Mouse (Mus musculus): Measurements from ENCODE around the gene Ppt1.
"Not testable (repeated sequence)": the region's sequence is repeated elsewhere in the genome, so short reads cannot be mapped to it uniquely, and the experiment has no call there.

Ppt1 gene

DNA sequence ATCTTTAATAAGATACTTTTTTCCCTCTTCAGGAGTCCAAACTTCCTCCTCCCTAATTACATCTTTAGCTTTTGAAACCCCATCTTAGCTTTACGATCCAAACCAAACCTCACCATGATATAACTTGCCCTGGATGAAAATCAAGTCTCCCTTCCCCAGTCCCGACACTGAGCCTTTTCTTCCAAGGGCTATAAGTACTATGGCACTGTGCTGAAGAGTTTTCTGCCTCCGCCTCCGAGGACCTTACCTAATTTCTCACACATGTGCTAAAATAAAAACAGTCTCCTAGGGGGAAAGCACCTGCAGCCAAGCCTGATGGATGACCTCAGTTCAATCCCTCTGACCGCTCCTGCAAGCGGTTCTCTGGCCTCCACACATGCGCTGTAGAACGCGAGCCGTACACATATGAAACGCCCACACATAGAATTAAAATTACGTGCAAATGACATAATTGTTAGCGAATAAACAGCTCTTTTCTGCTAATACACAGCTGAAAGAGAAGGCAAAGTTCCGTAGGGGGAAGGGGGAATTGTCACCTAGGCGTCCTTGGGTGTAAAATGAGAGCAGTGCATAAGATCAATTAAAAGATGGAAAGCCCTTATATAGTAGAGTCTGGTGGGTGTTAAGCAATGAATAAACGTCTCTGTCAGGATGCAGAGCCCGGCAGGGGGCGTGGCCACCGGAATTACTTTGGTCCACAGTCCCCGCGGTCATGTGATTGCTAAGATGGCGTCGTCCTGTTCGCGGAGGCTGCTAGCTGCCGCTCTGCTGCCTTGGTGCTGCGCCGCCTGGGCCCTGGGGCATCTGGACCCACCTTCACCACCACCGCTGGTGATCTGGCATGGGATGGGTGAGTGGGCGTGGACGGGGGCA is at the start of gene Ppt1:
Gene Ppt1 (plus strand): TSS at position 713 of the 873 bp plus-strand sequence.
- peak; percentile 90 for DNase-seq (ENCODE audit: low read depth, low spot score)
- Histone ChIP-seq H3K27me3 (ENCODE audit: control insufficient read depth, insufficient read depth, low read length, poor library complexity, severe bottlenecking) (no peaks in the 10 kb centered on the region), H3K36me3 (ENCODE audit: control insufficient read depth, insufficient read depth, low read length, poor library complexity, severe bottlenecking) (no peaks in the 10 kb centered on the region)

DNA sequence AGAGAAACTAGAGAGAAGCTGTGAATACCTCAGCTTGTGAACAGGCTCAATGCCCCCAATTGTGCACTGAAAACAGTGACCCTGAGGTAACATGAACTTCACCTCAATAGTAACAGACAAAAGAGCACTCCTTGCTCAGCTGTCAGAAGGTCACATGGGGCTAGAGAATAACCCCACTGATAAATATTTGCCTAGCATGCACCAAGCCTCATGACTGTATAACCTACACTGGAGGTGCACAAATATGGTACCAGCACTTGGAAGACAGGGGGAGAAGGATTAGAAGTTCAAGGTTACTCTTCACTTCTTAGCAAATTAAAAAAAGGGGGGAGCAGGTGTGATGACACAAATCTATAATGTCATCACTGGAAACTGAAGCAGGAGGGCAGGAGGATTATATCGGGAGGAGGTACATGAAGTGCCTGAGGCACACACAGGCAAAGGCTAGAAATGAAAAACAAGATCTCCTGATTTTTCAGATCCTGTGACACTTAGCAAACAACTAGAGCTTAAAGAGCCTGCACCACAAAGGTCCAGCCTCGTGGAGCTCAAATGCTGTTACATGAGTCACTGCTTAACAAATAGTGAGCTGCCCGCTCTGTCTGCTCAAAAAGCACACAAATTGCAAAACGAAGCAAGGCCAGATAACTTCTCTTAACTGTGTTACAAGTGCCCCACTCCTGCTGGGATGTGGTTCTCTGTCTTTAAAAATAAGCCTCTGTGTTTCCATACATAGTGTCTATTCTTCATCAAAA is 46.5 kb upstream of the Ppt1 start:
- DNase-seq (ENCODE audit: low read depth, low spot score) = no peak
- Histone ChIP-seq H3K27me3 (ENCODE audit: control insufficient read depth, insufficient read depth, low read length, poor library complexity, severe bottlenecking) (no peaks in the 10 kb centered on the region), H3K36me3 (ENCODE audit: control insufficient read depth, insufficient read depth, low read length, poor library complexity, severe bottlenecking) (no peaks in the 10 kb centered on the region)

DNA sequence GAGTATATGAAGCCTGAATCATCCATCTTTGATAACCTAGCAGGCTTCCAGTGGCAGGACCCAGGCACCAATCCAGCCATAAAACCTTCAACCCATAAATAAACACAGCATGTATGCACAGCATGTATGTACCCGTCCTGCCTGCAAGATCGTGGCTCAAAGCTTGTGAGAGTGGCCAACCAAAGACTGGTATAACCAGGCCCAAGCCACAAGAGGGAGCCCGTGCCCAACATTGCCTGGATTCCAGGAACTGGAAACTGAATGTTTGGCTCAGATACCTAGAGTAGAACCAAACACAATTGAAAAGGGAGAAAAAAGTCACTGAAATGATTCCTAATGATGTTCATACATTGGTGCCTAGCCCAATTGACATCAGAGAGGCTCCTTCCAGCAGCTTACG is 27.9 kb upstream of the Ppt1 start:
- Histone ChIP-seq H3K27me3 (ENCODE audit: control insufficient read depth, insufficient read depth, low read length, poor library complexity, severe bottlenecking) (no peaks in the 10 kb centered on the region), H3K36me3 (ENCODE audit: control insufficient read depth, insufficient read depth, low read length, poor library complexity, severe bottlenecking) (no peaks in the 10 kb centered on the region)
- DNase-seq (ENCODE audit: low read depth, low spot score) = peak; percentile 83

DNA sequence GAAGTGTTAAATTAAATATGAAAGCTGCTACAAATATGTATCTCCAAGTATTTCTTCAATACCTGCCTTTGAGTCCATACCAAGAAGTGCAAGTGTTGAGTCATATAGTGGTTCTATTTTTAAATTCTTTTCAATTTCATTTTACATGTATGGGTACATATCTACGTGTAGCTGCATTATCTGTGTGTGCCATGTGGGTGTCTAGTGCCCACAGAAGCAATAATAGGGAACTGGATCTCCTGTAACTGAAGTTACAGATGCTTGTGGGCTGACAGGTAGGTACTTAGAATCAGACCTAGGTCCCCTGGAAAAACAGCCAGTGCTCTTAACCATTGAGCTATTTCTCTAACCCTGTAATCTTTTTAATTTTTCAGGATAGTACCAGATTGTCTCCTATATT is 24.9 kb upstream of the Ppt1 start:
- Histone ChIP-seq H3K27me3 (ENCODE audit: control insufficient read depth, insufficient read depth, low read length, poor library complexity, severe bottlenecking) (no peaks in the 10 kb centered on the region), H3K36me3 (ENCODE audit: control insufficient read depth, insufficient read depth, low read length, poor library complexity, severe bottlenecking) (no peaks in the 10 kb centered on the region)
- DNase-seq (ENCODE audit: low read depth, low spot score) = no peak

DNA sequence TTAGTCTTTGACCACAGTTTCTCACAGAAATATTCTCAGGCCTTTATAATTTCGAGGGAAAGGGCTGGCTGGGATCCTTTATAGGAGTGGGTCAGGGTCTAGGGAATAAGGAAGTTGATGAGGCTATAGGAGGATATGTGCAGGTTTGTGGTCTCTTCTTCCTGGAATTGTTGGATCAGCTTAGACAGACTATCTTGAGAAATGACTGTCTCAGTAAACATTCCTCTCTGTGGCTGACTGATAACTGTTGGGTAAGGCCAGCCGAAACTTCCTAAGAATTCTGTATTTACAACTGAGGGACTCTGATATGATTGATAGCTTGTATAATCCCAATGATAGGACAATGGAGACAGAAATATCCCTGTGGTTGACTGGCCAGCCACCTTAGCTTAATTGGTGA is 24.2 kb upstream of the Ppt1 start:
- no peak for DNase-seq (ENCODE audit: low read depth, low spot score)
- Histone ChIP-seq H3K36me3 (ENCODE audit: control insufficient read depth, insufficient read depth, low read length, poor library complexity, severe bottlenecking) (no peaks in the 10 kb centered on the region), H3K27me3 (ENCODE audit: control insufficient read depth, insufficient read depth, low read length, poor library complexity, severe bottlenecking) (no peaks in the 10 kb centered on the region)

DNA sequence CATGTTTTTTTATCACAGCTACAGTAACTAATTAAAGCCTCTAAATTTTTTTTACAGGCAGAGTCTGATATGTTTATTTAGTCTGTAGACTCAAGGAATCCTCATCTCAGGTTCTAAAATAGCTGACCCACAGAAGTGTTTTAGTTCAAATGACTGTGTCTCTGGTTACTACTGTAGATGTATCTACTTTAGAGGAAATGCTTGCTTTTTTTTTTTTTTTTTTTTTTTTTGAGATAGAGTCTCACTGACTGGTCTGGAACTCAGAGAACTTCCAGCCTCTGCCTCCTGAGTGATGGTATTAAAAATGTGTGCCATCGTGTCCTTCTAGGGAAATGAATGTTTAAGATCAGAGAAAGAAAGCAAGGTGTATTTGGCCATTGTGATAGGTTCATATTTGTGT is 19.8 kb upstream of the Ppt1 start:
- no peak for DNase-seq (ENCODE audit: low read depth, low spot score)
- no peaks in the 10 kb centered on the region for H3K36me3 ChIP-seq (ENCODE audit: control insufficient read depth, insufficient read depth, low read length, poor library complexity, severe bottlenecking)

DNA sequence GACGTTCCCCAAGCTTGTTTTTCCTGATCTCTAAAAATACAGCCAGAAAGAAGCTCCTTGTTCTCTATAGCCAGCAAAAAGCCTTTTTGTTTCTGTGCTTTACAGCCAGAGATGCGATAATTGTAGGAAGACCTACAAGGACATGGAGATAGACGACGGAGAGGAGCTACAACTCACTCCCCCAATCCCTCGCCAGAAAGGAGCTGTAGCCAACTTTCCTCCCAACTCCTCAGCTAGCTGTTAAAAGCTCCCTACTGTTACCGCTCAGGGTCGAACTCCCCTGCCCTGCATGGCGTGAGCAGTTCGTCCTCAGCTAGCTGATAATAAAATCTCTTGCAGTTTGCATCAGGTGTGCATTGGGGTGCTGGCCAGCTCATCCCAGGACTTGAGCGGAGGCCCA is 15.1 kb upstream of the Ppt1 start:
- not testable (repeated sequence) for DNase-seq (ENCODE audit: low read depth, low spot score); H3K27me3 ChIP-seq (ENCODE audit: control insufficient read depth, insufficient read depth, low read length, poor library complexity, severe bottlenecking); H3K36me3 ChIP-seq (ENCODE audit: control insufficient read depth, insufficient read depth, low read length, poor library complexity, severe bottlenecking)

More for the DNA sequence above, 19.8 kb upstream of the Ppt1 start:
- H3K27me3 ChIP-seq (ENCODE audit: control insufficient read depth, insufficient read depth, low read length, poor library complexity, severe bottlenecking) = no peaks in the 10 kb centered on the region

DNA sequence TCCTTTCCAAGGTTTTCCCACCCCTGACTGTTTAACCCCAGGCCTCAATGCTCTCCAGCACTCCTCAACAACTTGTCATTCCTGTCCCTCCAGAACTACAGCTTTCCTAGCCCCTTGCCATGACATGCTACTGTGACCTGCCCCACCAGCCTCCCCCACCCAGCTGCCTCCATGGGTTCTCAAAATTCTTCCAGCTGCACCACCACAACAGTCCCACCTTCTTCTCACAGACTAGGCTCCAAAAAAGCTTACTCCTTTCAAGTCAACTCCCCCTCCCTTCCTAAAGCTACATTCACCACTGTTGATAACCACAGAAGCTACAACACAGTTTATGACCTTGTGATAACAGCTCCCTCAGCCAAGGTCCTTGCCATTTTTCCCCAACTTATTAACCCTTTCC is 8.4 kb upstream of the Ppt1 start:
- no peaks in the 10 kb centered on the region for H3K27me3 ChIP-seq (ENCODE audit: control insufficient read depth, insufficient read depth, low read length, poor library complexity, severe bottlenecking)
- no peak for DNase-seq (ENCODE audit: low read depth, low spot score)
- H3K36me3 ChIP-seq (ENCODE audit: control insufficient read depth, insufficient read depth, low read length, poor library complexity, severe bottlenecking) = no peaks in the 10 kb centered on the region

DNA sequence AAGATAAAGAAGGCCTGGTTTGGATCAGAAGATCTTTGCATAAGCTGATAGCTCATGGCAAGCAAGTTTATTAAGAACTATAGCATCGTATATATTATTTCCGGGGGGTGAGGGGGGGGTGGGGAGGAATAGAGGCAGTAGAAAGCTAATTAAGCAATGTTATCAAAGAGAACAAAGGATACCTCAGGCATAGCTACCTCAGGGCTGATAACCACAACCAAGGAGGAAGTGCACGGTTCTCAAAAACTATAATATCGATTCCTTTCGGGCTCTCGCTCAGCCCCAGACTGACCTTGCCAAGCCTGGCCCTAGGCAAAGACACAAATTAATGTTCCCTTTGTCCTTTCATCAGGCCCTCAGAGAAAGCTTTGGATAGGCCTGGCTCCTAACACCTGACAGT is 6.7 kb upstream of the Ppt1 start:
- Histone ChIP-seq H3K36me3 (ENCODE audit: control insufficient read depth, insufficient read depth, low read length, poor library complexity, severe bottlenecking) (no peaks in the 10 kb centered on the region), H3K27me3 (ENCODE audit: control insufficient read depth, insufficient read depth, low read length, poor library complexity, severe bottlenecking) (no peaks in the 10 kb centered on the region)
- no peak for DNase-seq (ENCODE audit: low read depth, low spot score)

DNA sequence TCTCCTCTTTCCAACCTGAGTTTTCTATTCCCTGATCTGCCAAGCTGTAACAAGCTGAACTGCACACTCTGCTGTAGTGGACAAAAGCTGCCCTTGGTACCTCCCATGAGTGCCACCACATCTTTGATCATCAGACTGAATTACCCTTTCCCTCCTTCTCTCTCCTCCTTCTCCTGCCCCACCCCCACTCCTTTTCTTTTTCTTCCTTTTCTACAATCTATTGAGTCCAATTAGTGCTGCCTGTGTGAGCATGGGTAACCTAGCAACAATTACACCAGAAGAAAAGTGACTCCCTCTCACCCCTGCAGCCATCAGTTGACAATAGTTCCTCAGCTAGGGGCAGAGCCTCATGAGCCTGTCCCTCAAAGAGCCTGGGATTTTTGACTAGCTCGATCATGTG is 4.2 kb upstream of the Ppt1 start:
- DNase-seq (ENCODE audit: low read depth, low spot score) = no peak
- H3K36me3 ChIP-seq (ENCODE audit: control insufficient read depth, insufficient read depth, low read length, poor library complexity, severe bottlenecking) = no peaks in the 10 kb centered on the region
- H3K27me3 ChIP-seq (ENCODE audit: control insufficient read depth, insufficient read depth, low read length, poor library complexity, severe bottlenecking) = no peaks in the 10 kb centered on the region

DNA sequence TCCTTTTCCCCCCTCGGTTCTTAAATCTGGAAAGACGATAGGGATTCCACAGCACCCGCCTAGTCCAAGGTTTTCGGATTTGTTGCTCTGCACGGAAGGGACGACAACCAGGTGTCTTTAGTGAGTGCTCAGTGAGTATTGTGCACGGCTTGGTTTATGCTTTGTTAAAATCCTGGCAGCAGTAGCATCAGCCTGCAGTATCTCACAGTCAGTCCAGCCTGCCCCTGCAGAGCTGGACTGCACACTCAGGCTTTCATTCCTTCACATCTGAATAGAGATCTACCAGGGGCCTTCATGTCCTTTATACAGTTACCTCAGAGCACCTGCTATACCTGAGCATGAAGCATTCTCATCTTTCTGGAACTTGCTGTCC is 347 bp downstream of the Ppt1 start:
- Histone ChIP-seq H3K27me3 (ENCODE audit: control insufficient read depth, insufficient read depth, low read length, poor library complexity, severe bottlenecking) (no peaks in the 10 kb centered on the region), H3K36me3 (ENCODE audit: control insufficient read depth, insufficient read depth, low read length, poor library complexity, severe bottlenecking) (0 out of 2 replicates have a peak, but pooled peaks cover 2% of the 10 kb centered on the region)
- no peak for DNase-seq (ENCODE audit: low read depth, low spot score)

DNA sequence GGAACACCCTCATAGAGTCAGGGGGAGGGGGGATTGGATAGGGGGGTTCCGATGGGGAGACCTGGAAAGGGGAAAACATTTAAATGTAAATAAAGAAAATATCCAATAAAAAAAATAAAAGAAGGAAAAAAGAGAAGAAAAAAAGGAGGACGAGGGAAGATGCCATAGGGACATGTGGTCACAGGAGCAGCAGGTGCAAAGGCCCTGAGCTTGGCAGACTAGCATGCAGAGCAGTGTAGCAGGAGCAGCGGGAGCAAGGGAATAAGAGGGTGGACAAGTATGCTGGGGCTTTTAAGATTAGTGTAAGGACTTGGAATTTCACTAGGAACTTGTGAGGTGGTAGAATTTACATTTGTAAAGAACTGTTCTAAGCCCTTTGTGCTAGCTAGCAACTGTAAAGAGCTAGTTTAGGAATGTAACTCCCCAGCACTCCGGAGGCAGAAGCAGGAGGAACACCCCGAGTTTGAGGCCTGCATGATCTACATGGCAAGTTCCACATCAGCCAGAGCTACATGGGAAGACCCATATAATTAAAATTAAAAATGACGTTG is 1.2 kb downstream of the Ppt1 start:
- no peak for DNase-seq (ENCODE audit: low read depth, low spot score)
- Histone ChIP-seq H3K36me3 (ENCODE audit: control insufficient read depth, insufficient read depth, low read length, poor library complexity, severe bottlenecking) (peaks cover 6% of the 10 kb centered on the region; the same call in 1 of the 2 replicates), H3K27me3 (ENCODE audit: control insufficient read depth, insufficient read depth, low read length, poor library complexity, severe bottlenecking) (no peaks in the 10 kb centered on the region)

DNA sequence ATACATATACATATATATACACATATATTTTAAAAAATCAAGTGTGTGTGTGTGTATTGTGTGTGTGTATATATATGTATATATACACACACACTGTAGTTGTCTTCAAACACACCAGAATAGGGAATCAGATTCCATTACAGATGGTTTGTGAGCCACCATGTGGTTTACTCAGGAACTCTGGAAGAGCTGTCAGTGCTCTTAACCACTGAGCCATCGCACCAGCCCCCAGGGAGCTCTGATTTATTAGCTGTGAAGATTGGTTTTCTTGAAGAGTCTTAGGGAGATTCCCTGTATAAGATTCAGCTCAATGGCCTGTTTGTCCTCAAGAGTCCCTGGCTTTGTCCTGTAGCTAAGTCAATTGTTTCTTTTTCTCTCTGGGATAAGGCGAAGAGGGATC is 2.0 kb downstream of the Ppt1 start:
- no peak for DNase-seq (ENCODE audit: low read depth, low spot score)
- Histone ChIP-seq H3K36me3 (ENCODE audit: control insufficient read depth, insufficient read depth, low read length, poor library complexity, severe bottlenecking) (peaks cover 6% of the 10 kb centered on the region; the same call in 1 of the 2 replicates), H3K27me3 (ENCODE audit: control insufficient read depth, insufficient read depth, low read length, poor library complexity, severe bottlenecking) (no peaks in the 10 kb centered on the region)

DNA sequence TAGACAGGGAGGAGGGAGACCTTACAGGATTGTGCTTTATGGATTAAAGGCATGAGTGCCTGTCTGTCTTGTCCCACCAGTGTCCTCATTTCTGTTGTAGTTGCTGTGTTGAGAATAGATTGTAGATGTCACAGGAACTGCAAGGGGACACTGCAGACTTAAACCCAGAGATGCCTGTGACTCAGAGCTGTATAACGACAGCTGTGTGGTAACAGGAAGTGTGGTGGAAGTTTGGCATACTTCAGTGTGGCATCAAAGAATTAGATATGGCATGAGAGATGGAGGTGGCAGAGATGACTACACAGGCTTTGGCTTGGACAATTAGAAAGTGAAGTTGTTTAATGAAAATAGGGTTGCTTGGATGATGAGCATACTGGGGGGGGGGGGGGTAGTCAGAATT is 2.4 kb downstream of the Ppt1 start:
- DNase-seq (ENCODE audit: low read depth, low spot score) = no peak
- Histone ChIP-seq H3K36me3 (ENCODE audit: control insufficient read depth, insufficient read depth, low read length, poor library complexity, severe bottlenecking) (peaks cover 6% of the 10 kb centered on the region; the same call in 1 of the 2 replicates), H3K27me3 (ENCODE audit: control insufficient read depth, insufficient read depth, low read length, poor library complexity, severe bottlenecking) (no peaks in the 10 kb centered on the region)

DNA sequence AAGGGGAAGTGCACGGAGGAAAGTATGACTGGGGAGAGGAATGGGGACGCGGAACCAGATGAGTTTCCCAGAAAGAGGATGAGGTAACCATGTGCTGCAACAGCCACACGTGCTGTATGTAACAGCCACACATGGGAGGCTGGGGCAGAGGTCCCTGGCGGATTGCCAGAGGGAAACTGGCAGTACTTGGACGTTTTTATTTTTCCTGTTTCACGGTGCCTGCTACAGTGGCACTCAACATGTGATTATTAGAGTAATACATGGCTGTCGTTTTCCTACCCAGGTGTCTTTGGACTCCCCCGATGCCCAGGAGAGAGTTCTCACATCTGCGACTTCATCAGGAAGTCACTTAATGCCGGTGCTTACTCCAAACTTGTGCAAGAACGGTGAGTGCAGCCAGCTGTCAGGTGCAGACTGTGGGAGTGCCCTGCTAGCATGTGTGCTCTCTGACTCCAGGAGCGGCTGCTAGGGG is 12.1 kb downstream of the Ppt1 start:
- Histone ChIP-seq H3K36me3 (ENCODE audit: control insufficient read depth, insufficient read depth, low read length, poor library complexity, severe bottlenecking) (peaks cover 2% of the 10 kb centered on the region), H3K27me3 (ENCODE audit: control insufficient read depth, insufficient read depth, low read length, poor library complexity, severe bottlenecking) (no peaks in the 10 kb centered on the region)
- DNase-seq (ENCODE audit: low read depth, low spot score) = peak; percentile 61
